Mouse (Mus musculus) layer of hippocampus, adult 8-10 months (tissue): ENCODE results near the gene Ankrd10. TPM values are rescaled to one million over a fixed set of nuclear protein-coding genes. Genes with fewer than 3 reads are reported as not detected.

ENCODE experiments used
- microRNA-seq, 2 experiments: library from miRNA; unstranded; fragments of <30 nt; microRNA quantifications; one replicate each; pipeline ENCODE4 v1.2.0; 2022
- total RNA-seq, 4 experiments: library from RNA; stranded (reverse); gene quantifications; 2 replicates each; pipeline ENCODE4 v1.2.4; 2022

Gene Ankrd10
- total RNA-seq, 4 experiments from 2014 or later = 51.0 to 76.2 (median 67.2) TPM

Small RNA genes within 50 kb of the gene (microRNA-seq; reads per million reads assigned to microRNA genes)
- gene Mir7238 = 0 to 0.96 reads per million in 2 experiments

Other genes with a start within 250 kb of the Ankrd10 start
- 1 to 10 TPM in 1 of 4 experiments, under 1 TPM in 2, not detected in 1; 0.31 to 2.8 (median 0.90) TPM for gene Rab20, start 157.0 kb downstream of the Ankrd10 start, total RNA-seq
- 10 to 100 TPM; 57.5 to 64.5 (median 63.5) TPM for gene Naxd, start 138.3 kb downstream of the Ankrd10 start, total RNA-seq
- gene Cars2, start 85.0 kb downstream of the Ankrd10 start, total RNA-seq = 10 to 100 TPM; 25.6 to 31.8 (median 27.4) TPM
- 10 to 100 TPM; 35.7 to 43.2 (median 41.5) TPM for gene Ing1, start 80.2 kb downstream of the Ankrd10 start, total RNA-seq
- not detected for gene 1700016D06Rik, start 65.3 kb upstream of the Ankrd10 start, total RNA-seq
- gene Arhgef7, start 92.0 kb upstream of the Ankrd10 start, total RNA-seq = 100 to 1,000 TPM; 103 to 127 (median 110) TPM
- gene Tex29, start 204.7 kb upstream of the Ankrd10 start, total RNA-seq = 1 to 10 TPM in 2 of 4 experiments, not detected in 2; 1.2 to 1.8 TPM